Mouse (Mus musculus): ENCODE measurements around the gene Gaa.

DNA sequence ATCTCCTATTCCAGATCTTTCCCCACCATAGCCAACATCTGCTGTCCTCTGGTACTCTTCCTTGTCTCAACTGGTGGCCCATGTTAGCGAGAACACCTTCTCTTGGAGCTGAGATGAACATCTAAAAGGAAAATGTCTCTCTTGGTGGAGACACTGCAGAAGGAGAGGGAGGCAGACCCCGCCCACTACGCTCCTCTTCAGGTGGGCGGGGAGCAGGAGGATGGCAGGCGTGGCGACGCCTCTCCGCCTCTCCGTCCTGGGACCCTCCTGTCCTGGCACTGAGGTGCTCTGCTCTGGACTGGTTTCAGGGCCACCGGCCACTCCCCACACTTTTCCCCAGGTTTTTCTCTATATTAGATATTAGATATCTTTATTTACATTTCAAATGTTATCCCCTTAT lies 42.9 kb downstream of the Gaa start:
- TF ChIP-seq POLR2A (IDR thresholded peaks at IDR 0.05; ENCODE audit: control insufficient read depth, low read depth, low read length) (no peak), CTCF (IDR thresholded peaks at IDR 0.05; ENCODE audit: control insufficient read depth, insufficient read depth, insufficient replicate concordance, low read depth, low read length) (no peak)
